Mouse (Mus musculus): ENCODE results near the gene 9430015G10Rik. TPM values are rescaled to one million over a fixed set of nuclear protein-coding genes. Genes with fewer than 3 reads are reported as not detected.

The 9430015G10Rik gene
- total and polyA plus RNA-seq, 2 experiments from 2014 or later, result 21.0 to 32.8 TPM

GRCm38 (mm10) chr4:156124077-156124476 is 14.3 kb downstream of the 9430015G10Rik start:
- 97% methylated on average over 7 of the region's 7 CpGs for WGBS
- Histone ChIP-seq H3K4me1 (ENCODE audit: insufficient read depth, low read length) (no peaks in the 10 kb centered on the region), H3K27me3 (ENCODE audit: insufficient read depth, low read length) (no peaks in the 10 kb centered on the region), H3K9me3 (ENCODE audit: low read length) (no peaks in the 10 kb centered on the region), H3K4me3 (ENCODE audit: low read length) (no peak overlapping the region), H3K36me3 (ENCODE audit: insufficient read depth, low read length) (peaks cover 64% of the 10 kb centered on the region), H3K4me2 (ENCODE audit: low read depth, low read length) (no peak overlapping the region), H3K9ac (replicated peaks; ENCODE audit: low read length) (no peak overlapping the region), H3K27ac (no peak overlapping the region)
- ATAC-seq (no peak), DNase-seq (ENCODE audit: low spot score) (no peak)
- TF ChIP-seq CTCF (IDR thresholded peaks at IDR 0.05; ENCODE audit: low read depth), result no peak

DNA sequence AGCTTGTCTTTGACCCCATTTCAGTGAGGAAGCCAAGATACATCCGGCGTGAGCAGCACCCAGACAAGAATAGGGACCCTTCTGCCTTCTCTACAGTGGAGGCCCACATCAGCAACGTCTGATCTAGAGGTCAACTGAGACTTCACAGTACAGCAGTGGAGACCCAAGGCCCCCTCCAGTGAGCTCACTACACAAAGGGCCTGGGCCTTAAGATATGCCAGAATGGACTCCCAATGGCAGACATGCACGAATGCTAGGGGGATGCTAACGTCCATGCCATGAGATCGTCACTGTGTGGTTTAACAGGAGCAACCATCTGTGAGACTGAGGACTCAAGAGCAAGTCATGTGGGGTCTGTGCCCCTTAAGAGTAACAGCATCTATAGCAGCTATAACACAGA is 15.6 kb downstream of the 9430015G10Rik start:
- peaks cover 51% of the 10 kb centered on the region for H3K36me3 ChIP-seq (ENCODE audit: insufficient read depth, low read length)
- H3K4me2 ChIP-seq (ENCODE audit: low read depth, low read length), result no peak overlapping the region
- 97% methylated on average over 6 of the region's 6 CpGs for WGBS
- H3K4me3 ChIP-seq (ENCODE audit: low read length), result no peak overlapping the region
- H3K27ac ChIP-seq, result no peak overlapping the region
- no peak overlapping the region for H3K9ac ChIP-seq (replicated peaks; ENCODE audit: low read length)
- no peaks in the 10 kb centered on the region for H3K4me1 ChIP-seq (ENCODE audit: insufficient read depth, low read length)
- ATAC-seq (no peak), DNase-seq (ENCODE audit: low spot score) (no peak)
- no peaks in the 10 kb centered on the region for H3K9me3 ChIP-seq (ENCODE audit: low read length)
- no peaks in the 10 kb centered on the region for H3K27me3 ChIP-seq (ENCODE audit: insufficient read depth, low read length)
- no peak for TF ChIP-seq CTCF (IDR thresholded peaks at IDR 0.05; ENCODE audit: low read depth)

DNA sequence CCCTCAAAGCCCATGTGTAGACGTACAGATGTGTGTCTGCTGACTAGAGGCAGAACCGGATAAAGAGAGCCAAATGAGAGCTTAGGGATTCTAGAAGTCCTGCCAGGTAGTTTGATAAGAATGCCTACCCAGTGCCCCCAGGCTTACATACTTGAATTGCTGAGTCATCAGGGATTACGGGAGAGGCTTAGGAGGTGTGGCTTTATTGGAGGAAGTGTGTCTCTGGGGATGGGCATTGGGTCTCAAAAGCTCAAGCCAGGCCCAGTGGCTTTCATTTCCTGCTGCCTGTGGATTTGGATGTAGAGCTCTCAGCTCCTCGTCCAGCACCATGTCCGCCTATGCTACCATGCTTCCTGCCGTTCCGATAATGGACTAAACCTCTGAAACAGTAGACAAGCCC is 17.1 kb downstream of the 9430015G10Rik start:
- Histone ChIP-seq H3K4me1 (ENCODE audit: insufficient read depth, low read length) (no peaks in the 10 kb centered on the region), H3K36me3 (ENCODE audit: insufficient read depth, low read length) (peaks cover 41% of the 10 kb centered on the region), H3K9me3 (ENCODE audit: low read length) (no peaks in the 10 kb centered on the region), H3K27ac (no peak overlapping the region), H3K4me2 (ENCODE audit: low read depth, low read length) (no peak overlapping the region), H3K9ac (replicated peaks; ENCODE audit: low read length) (no peak overlapping the region), H3K27me3 (ENCODE audit: insufficient read depth, low read length) (no peaks in the 10 kb centered on the region), H3K4me3 (ENCODE audit: low read length) (no peak overlapping the region)
- TF ChIP-seq CTCF (IDR thresholded peaks at IDR 0.05; ENCODE audit: low read depth), result no peak
- no peak for ATAC-seq
- WGBS, result 89% methylated on average over 7 of the region's 7 CpGs
- no peak for DNase-seq (ENCODE audit: low spot score)

GRCm38 (mm10) chr4:156128746-156129145 is 19.0 kb downstream of the 9430015G10Rik start:
- H3K36me3 ChIP-seq (ENCODE audit: insufficient read depth, low read length), result peaks cover 32% of the 10 kb centered on the region
- 83% methylated on average over 5 of the region's 5 CpGs for WGBS
- ATAC-seq (no peak), DNase-seq (ENCODE audit: low spot score) (no peak)
- no peaks in the 10 kb centered on the region for H3K27me3 ChIP-seq (ENCODE audit: insufficient read depth, low read length)
- H3K9me3 ChIP-seq (ENCODE audit: low read length), result no peaks in the 10 kb centered on the region
- no peak overlapping the region for H3K4me2 ChIP-seq (ENCODE audit: low read depth, low read length)
- H3K9ac ChIP-seq (replicated peaks; ENCODE audit: low read length), result no peak overlapping the region
- TF ChIP-seq CTCF (IDR thresholded peaks at IDR 0.05; ENCODE audit: low read depth), result no peak
- H3K27ac ChIP-seq, result no peak overlapping the region
- H3K4me3 ChIP-seq (ENCODE audit: low read length), result no peak overlapping the region
- no peaks in the 10 kb centered on the region for H3K4me1 ChIP-seq (ENCODE audit: insufficient read depth, low read length)

GRCm38 (mm10) chr4:156130436-156130835 is 20.7 kb downstream of the 9430015G10Rik start, which contains the start of gene Rnf223:
Gene Rnf223 (plus strand): TSS chr4:156130513.
- Histone ChIP-seq H3K27ac (no peak within 1 kb of the TSS), H3K27me3 (ENCODE audit: insufficient read depth, low read length) (no peaks in the 10 kb centered on the region)

GRCm38 (mm10) chr4:156130940-156131339 is 21.2 kb downstream of the 9430015G10Rik start:
- 90% methylated on average over 10 of the region's 10 CpGs for WGBS
- ATAC-seq (no peak), DNase-seq (ENCODE audit: low spot score) (no peak)
- H3K9ac ChIP-seq (replicated peaks; ENCODE audit: low read length), result no peak overlapping the region
- peaks cover 12% of the 10 kb centered on the region; the same call in 1 of the 2 replicates for H3K36me3 ChIP-seq (ENCODE audit: insufficient read depth, low read length)
- no peaks in the 10 kb centered on the region for H3K9me3 ChIP-seq (ENCODE audit: low read length)
- H3K4me3 ChIP-seq (ENCODE audit: low read length), result no peak overlapping the region
- no peak overlapping the region for H3K27ac ChIP-seq
- H3K4me1 ChIP-seq (ENCODE audit: insufficient read depth, low read length), result no peaks in the 10 kb centered on the region
- no peaks in the 10 kb centered on the region for H3K27me3 ChIP-seq (ENCODE audit: insufficient read depth, low read length)
- no peak overlapping the region for H3K4me2 ChIP-seq (ENCODE audit: low read depth, low read length)
- TF ChIP-seq CTCF (IDR thresholded peaks at IDR 0.05; ENCODE audit: low read depth), result no peak

More at GRCm38 (mm10) chr4:156130436-156130835, 20.7 kb downstream of the 9430015G10Rik start, which contains the start of gene Rnf223:
- no peak for TF ChIP-seq CTCF (IDR thresholded peaks at IDR 0.05; ENCODE audit: low read depth)
- peaks cover 17% of the 10 kb centered on the region; the same call in 1 of the 2 replicates for H3K36me3 ChIP-seq (ENCODE audit: insufficient read depth, low read length)
- no peak within 1 kb of the TSS for H3K4me3 ChIP-seq (ENCODE audit: low read length)
- H3K9me3 ChIP-seq (ENCODE audit: low read length), result no peaks in the 10 kb centered on the region
- 86% methylated on average over 15 of the region's 15 CpGs for WGBS
- no peak within 1 kb of the TSS for H3K9ac ChIP-seq (replicated peaks; ENCODE audit: low read length)
- no peak within 1 kb of the TSS for H3K4me2 ChIP-seq (ENCODE audit: low read depth, low read length)
- no peak for ATAC-seq
- no peaks in the 10 kb centered on the region for H3K4me1 ChIP-seq (ENCODE audit: insufficient read depth, low read length)
- no peak for DNase-seq (ENCODE audit: low spot score)

DNA sequence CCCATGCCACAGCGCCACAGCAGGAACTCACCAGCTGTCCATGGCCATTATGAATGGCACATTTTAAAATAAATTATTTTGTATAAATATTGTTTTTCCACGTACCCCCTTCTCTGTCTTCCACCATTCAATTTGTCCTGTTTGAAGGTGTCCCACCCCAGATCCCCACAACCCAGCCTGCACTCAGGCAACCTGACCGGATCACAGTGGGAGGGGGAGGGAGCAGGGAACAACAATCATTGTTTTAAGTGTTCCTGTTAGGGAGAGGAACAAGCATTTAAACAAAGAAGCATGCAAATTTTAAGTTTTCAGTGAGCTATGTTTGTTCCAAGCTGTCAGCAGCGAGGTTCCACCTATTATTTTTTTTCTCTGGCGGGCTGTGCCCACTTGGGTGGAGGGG is 23.6 kb downstream of the 9430015G10Rik start:
- 48% methylated on average over 5 of the region's 5 CpGs for WGBS
- Histone ChIP-seq H3K9me3 (ENCODE audit: low read length) (no peaks in the 10 kb centered on the region), H3K4me3 (ENCODE audit: low read length) (no peak overlapping the region), H3K27me3 (ENCODE audit: insufficient read depth, low read length) (no peaks in the 10 kb centered on the region), H3K4me2 (ENCODE audit: low read depth, low read length) (no peak overlapping the region), H3K9ac (replicated peaks; ENCODE audit: low read length) (no peak overlapping the region), H3K36me3 (ENCODE audit: insufficient read depth, low read length) (no peaks in the 10 kb centered on the region), H3K4me1 (ENCODE audit: insufficient read depth, low read length) (no peaks in the 10 kb centered on the region), H3K27ac (no peak overlapping the region)
- DNase-seq (ENCODE audit: low spot score), result no peak
- TF ChIP-seq CTCF (IDR thresholded peaks at IDR 0.05; ENCODE audit: low read depth), result no peak
- no peak for ATAC-seq
